Mouse (Mus musculus) kidney, adult 2 months (tissue): Measurements from ENCODE around the gene Map4k2.

Source experiments
- CTCF ChIP-seq: fragments of 200-500 bp; conservative IDR thresholded peaks from 2 replicates; pipeline ENCODE4 v1.5.1; 2011; ENCODE audit warnings: low read depth, mild to moderate bottlenecking, control low read depth, low read length, moderate library complexity, mixed read lengths; ENCODE audit not compliant: insufficient read depth, insufficient read length
- POLR2A ChIP-seq: fragments of 200-500 bp; IDR thresholded peaks from one replicate; pipeline ENCODE4 v1.6.1; 2011; ENCODE audit warnings: low read depth, low read length, control low read depth

- no peak for TF ChIP-seq CTCF
- no peak for TF ChIP-seq POLR2A
These were observed 62.9 kb downstream of the Map4k2 start for GRCm38 (mm10) chr19:6403869-6404268.
